Mouse (Mus musculus) myocyte (in vitro differentiated cells): ENCODE results near the gene Zfp747. TPM values are rescaled to one million over a fixed set of nuclear protein-coding genes. Genes with fewer than 3 reads are reported as not detected.
"Not testable (repeated sequence)": the region's sequence is repeated elsewhere in the genome, so short reads cannot be mapped to it uniquely, and the experiment has no call there.

ENCODE experiments used
- H3K27me3 ChIP-seq: one replicate; pipeline ENCODE4 v1.6.1; 2011; ENCODE audit not compliant: control insufficient read depth, insufficient read depth, insufficient read length
- H3K36me3 ChIP-seq: one replicate; pipeline ENCODE4 v1.6.1; 2011; ENCODE audit not compliant: control insufficient read depth, insufficient read depth
- H3K4me2 ChIP-seq: one replicate; pipeline ENCODE4 v1.6.1; 2011; ENCODE audit warnings: low read depth, control low read depth
- H3K4me3 ChIP-seq: one replicate; pipeline ENCODE4 v1.5.1; 2011; ENCODE audit warnings: mild to moderate bottlenecking, control low read depth, moderate library complexity
- H3K79me2 ChIP-seq: one replicate; pipeline ENCODE4 v1.6.1; 2011; ENCODE audit not compliant: control insufficient read depth, insufficient read depth
- H3ac ChIP-seq: one replicate; pipeline ENCODE4 v1.6.1; 2011; ENCODE audit not compliant: control insufficient read depth, insufficient read length
- CEBPB ChIP-seq: IDR thresholded peaks from 2 replicates; pipeline ENCODE4 v1.6.1; 2011; ENCODE audit warnings: mild to moderate bottlenecking, moderate library complexity; ENCODE audit not compliant: poor library complexity, insufficient read depth, severe bottlenecking
- E2F4 ChIP-seq: IDR thresholded peaks from one replicate; pipeline ENCODE4 v1.6.1; 2011; ENCODE audit warnings: mild to moderate bottlenecking, control low read depth, moderate library complexity; ENCODE audit not compliant: insufficient read depth
- MAX ChIP-seq: IDR thresholded peaks from one replicate; pipeline ENCODE4 v1.6.1; 2011; ENCODE audit warnings: low read depth, mild to moderate bottlenecking, control low read depth
- MYOD1 ChIP-seq, 3 experiments: IDR thresholded peaks; one replicate each; pipeline ENCODE4 v1.6.1; 2011; ENCODE audit warnings: control low read depth in 2 of 3, low read depth in 2 of 3, mild to moderate bottlenecking in 2 of 3, moderate library complexity in 1 of 3; ENCODE audit not compliant: insufficient read length in 2 of 3, control insufficient read depth in 1 of 3
- MYOG ChIP-seq, 3 experiments: IDR thresholded peaks; one replicate each; pipeline ENCODE4 v1.6.1; 2011; ENCODE audit warnings: control low read depth in 2 of 3, low read depth in 2 of 3, mild to moderate bottlenecking in 2 of 3; ENCODE audit not compliant: insufficient read length in 2 of 3, control insufficient read depth in 1 of 3, insufficient read depth in 1 of 3
- POLR2A ChIP-seq: IDR thresholded peaks from one replicate; pipeline ENCODE4 v1.6.1; 2011; ENCODE audit warnings: low read depth, mild to moderate bottlenecking, control low read depth, moderate library complexity; ENCODE audit not compliant: insufficient read length
- POLR2AphosphoS2 ChIP-seq: IDR thresholded peaks from one replicate; pipeline ENCODE4 v1.6.1; 2011; ENCODE audit warnings: low read depth, control low read depth; ENCODE audit not compliant: insufficient read length
- REST ChIP-seq: IDR thresholded peaks from one replicate; pipeline ENCODE4 v1.6.1; 2011; ENCODE audit warnings: mild to moderate bottlenecking, control low read depth, moderate library complexity; ENCODE audit not compliant: insufficient read depth, insufficient read length
- SRF ChIP-seq: IDR thresholded peaks from one replicate; pipeline ENCODE4 v1.6.1; 2011; ENCODE audit warnings: low read depth; ENCODE audit not compliant: control insufficient read depth, insufficient read length
- TCF12 ChIP-seq: IDR thresholded peaks from one replicate; pipeline ENCODE4 v1.6.1; 2011; ENCODE audit warnings: mild to moderate bottlenecking, control low read depth; ENCODE audit not compliant: poor library complexity, insufficient read depth, severe bottlenecking
- TCF3 ChIP-seq: IDR thresholded peaks from one replicate; pipeline ENCODE4 v1.6.1; 2011; ENCODE audit warnings: low read depth, control low read depth; ENCODE audit not compliant: insufficient read length
- USF1 ChIP-seq: IDR thresholded peaks from one replicate; pipeline ENCODE4 v1.6.1; 2011; ENCODE audit warnings: low read depth, mild to moderate bottlenecking, control low read depth, moderate library complexity
- polyA plus RNA-seq: library from polyadenylated mRNA; unstranded; fragments of >200 nt; fragmentation: generic; extraction: Trizol; gene quantifications from one replicate; pipeline ENCODE4 v1.2.1, GENCODE M21; 2012; ENCODE audit warnings: missing spikeins

The Zfp747 gene
- polyA plus RNA-seq, result 3.6 TPM

- H3K27me3 ChIP-seq, H3K36me3 ChIP-seq, H3K79me2 ChIP-seq: not testable (repeated sequence)
- TF ChIP-seq USF1, result peak; percentile 97
- TF ChIP-seq MYOD1 (IDR thresholded peaks at IDR 0.05; ENCODE audit: control insufficient read depth in 1 of 3, insufficient read length in 2 of 3, low read depth in 2 of 3), result peak in 1 of 3 experiments; percentile 0
- peak; percentile 51 for TF ChIP-seq POLR2A
- peak; percentile 55 for TF ChIP-seq POLR2AphosphoS2
- Histone ChIP-seq H3K4me2 (peak within 1 kb of the TSS; percentile 74), H3K4me3 (peak within 1 kb of the TSS; percentile 61), H3ac (peak within 1 kb of the TSS; percentile 21)
Measured at GRCm38 (mm10) chr7:127375271-127376245, at the start of gene Zfp747. Gene Zfp747 (minus strand): TSS chr7:127376050.

DNA sequence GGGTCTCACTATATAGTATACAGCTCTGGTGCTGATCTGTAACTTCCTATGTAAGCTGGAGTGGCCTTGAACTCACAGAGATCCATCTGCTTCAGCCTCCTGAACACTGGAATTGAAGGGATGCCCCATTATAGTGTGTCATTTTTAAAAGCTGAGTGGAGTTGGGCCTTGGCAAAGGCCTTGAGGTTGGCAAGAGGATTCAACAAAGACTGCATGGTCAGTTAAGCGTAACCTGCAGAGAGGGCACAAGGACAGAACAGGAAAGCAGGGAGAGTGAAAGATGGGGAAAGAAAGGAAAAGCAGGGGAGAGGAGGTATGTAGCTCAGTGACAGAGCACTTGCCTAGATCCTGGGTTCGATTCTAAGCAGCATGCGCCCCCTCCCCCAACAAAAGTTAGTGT lies 49.4 kb upstream of the Zfp747 start:
- TF ChIP-seq POLR2AphosphoS2, result no peak
- TF ChIP-seq USF1, result no peak
- Histone ChIP-seq H3K4me3 (no peak overlapping the region), H3K4me2 (no peak overlapping the region), H3K36me3 (no peaks in the 10 kb centered on the region), H3K27me3 (peaks cover 5% of the 10 kb centered on the region), H3K79me2 (peaks cover 7% of the 10 kb centered on the region), H3ac (no peak overlapping the region)

DNA sequence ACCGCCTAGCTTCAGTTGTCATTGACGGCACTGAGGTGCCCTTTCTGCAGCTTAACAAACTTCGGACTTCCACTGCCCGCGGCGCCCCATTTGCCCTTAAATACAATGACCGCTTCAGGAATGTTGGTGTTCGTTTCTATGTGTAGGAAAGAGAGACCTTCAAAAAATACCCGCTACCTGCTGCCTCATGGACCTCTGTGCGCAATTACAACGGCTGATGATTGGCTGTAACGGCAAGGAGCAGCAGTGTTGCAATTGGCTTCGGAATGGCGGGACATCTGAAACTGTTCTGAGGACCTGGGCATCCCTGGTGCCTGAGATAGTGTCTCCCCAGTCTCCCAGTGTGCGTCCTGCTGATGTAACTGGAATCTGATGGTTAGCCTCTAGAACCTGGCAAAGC lies 46.4 kb upstream of the Zfp747 start:
- TF ChIP-seq REST (no peak), E2F4 (no peak), POLR2A (no peak), POLR2AphosphoS2 (no peak), SRF (no peak), MYOG (IDR thresholded peaks at IDR 0.05; ENCODE audit: control insufficient read depth in 1 of 3, insufficient read depth in 1 of 3, insufficient read length in 2 of 3, low read depth in 2 of 3) (no peak), USF1 (no peak), MAX (no peak), TCF12 (no peak), MYOD1 (IDR thresholded peaks at IDR 0.05; ENCODE audit: control insufficient read depth in 1 of 3, insufficient read length in 2 of 3, low read depth in 2 of 3) (no peak), TCF3 (no peak), CEBPB (no peak)
- Histone ChIP-seq H3K27me3 (peaks cover 5% of the 10 kb centered on the region), H3K4me2 (peak overlapping the region; percentile 94), H3K4me3 (peak overlapping the region; percentile 67), H3K36me3 (no peaks in the 10 kb centered on the region), H3K79me2 (peaks cover 7% of the 10 kb centered on the region), H3ac (peak overlapping the region; percentile 18)

DNA sequence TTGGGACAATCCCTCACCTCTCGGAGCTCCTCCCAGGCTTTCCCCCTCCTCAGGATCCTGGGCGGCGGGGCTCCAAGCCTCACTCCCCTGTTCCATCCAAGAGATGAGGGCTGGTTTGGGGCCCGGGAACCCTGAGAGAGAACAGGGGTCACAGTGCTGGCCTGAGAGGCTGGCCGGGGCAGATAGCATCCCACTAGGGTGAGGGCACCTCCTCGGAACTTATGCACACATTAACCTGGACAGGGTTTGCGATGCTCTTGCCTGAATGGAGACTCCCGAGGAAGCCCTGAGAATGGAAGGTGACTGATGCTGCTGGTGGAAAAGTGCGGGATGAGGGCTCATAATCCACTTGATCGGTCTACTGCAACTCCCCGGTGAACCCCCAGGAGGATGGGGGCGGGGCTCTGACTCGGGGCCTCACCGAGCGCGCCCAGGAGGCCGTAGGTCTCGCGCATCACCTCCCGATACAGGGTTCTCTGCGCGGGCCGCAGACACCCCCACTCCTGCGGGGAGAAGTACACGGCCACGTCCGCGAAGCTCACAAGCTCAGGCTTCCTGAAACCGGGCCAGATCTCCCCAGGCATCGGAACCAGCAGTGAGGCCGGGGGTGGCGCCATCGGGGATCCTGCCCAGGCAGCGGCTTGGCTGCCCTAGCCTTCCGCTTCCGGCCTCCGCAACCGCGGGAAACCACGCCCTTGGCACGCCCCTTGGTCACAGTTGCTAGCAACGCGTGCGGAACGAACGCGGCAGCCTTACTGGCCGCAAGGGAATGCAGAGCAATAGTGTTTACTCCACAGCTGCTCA lies 45.7 kb upstream of the Zfp747 start, which contains the start of gene Zfp688:
TSS of gene Zfp688 (minus strand) at position 681 of the 804 bp plus-strand sequence.
- peak within 1 kb of the TSS; percentile 94 for H3K4me2 ChIP-seq
- no peaks in the 10 kb centered on the region for H3K36me3 ChIP-seq
- peaks cover 7% of the 10 kb centered on the region for H3K79me2 ChIP-seq
- peak within 1 kb of the TSS; percentile 18 for H3ac ChIP-seq
- peak within 1 kb of the TSS; percentile 67 for H3K4me3 ChIP-seq
- no peak for TF ChIP-seq SRF
- TF ChIP-seq MAX, result peak; percentile 38
- TF ChIP-seq TCF3, result no peak
- peak; percentile 52 for TF ChIP-seq E2F4
- no peak for TF ChIP-seq REST
- TF ChIP-seq TCF12, result no peak
- no peak for TF ChIP-seq USF1
- peak in 1 of 3 experiments; percentile 59 for TF ChIP-seq MYOG (IDR thresholded peaks at IDR 0.05; ENCODE audit: control insufficient read depth in 1 of 3, insufficient read depth in 1 of 3, insufficient read length in 2 of 3, low read depth in 2 of 3)
- peak; percentile 89 for TF ChIP-seq POLR2A
- TF ChIP-seq POLR2AphosphoS2, result peak; percentile 86
- TF ChIP-seq MYOD1 (IDR thresholded peaks at IDR 0.05; ENCODE audit: control insufficient read depth in 1 of 3, insufficient read length in 2 of 3, low read depth in 2 of 3), result peak in 1 of 3 experiments; percentile 45
- no peak for TF ChIP-seq CEBPB
- peaks cover 5% of the 10 kb centered on the region for H3K27me3 ChIP-seq
